Mouse (Mus musculus): ENCODE results near the gene Megf9.

- TF ChIP-seq POLR2A (IDR thresholded peaks at IDR 0.05; ENCODE audit: borderline replicate concordance, extremely low read depth, low read depth, low read length) (no peak), CTCF (IDR thresholded peaks at IDR 0.05; ENCODE audit: insufficient read depth, low read length) (no peak)
Observed at GRCm38 (mm10) chr4:70496978-70497377, 37.8 kb downstream of the Megf9 start.

All from lung, adult 2 months (tissue).